Mouse (Mus musculus) hindbrain, embryonic 15.5 days (tissue): ENCODE measurements at regions not wholly inside any gene's neighbourhood (a gene's known extent, or its start where the extent isn't known, plus 50 kb on each side); places are given as distances from the start of the nearest gene placed in this dataset.

Experiments used
- ATAC-seq: fragments of 200-750 bp; cut with Nextera tagmentation; 2 replicates; pipeline ENCODE4 v1.8.0; 2017; ENCODE audit warnings: low read depth, moderate number of reproducible peaks, moderate TSS enrichment; ENCODE audit not compliant: low FRiP score
- H3K27ac ChIP-seq: fragments of 300-500 bp; sonication (generic); replicated peaks from 2 replicates; pipeline ENCODE4 v1.5.1; 2015; ENCODE audit warnings: mild to moderate bottlenecking, inconsistent platforms
- H3K27me3 ChIP-seq: fragments of 300-500 bp; sonication (generic); 2 replicates; pipeline ENCODE4 v1.6.1; 2015; ENCODE audit warnings: control low read depth, inconsistent platforms
- H3K36me3 ChIP-seq: fragments of 300-500 bp; sonication (generic); 2 replicates; pipeline ENCODE4 v1.6.1; 2015; ENCODE audit warnings: control low read depth, inconsistent platforms
- H3K4me1 ChIP-seq: fragments of 300-500 bp; sonication (generic); replicated peaks from 2 replicates; pipeline ENCODE4 v1.6.1; 2015; ENCODE audit warnings: control low read depth, inconsistent platforms
- H3K4me2 ChIP-seq: fragments of 300-500 bp; sonication (generic); 2 replicates; pipeline ENCODE4 v1.6.1; 2015; ENCODE audit warnings: moderate library complexity, mild to moderate bottlenecking, inconsistent platforms
- H3K4me3 ChIP-seq: fragments of 300-500 bp; sonication (generic); 2 replicates; pipeline ENCODE4 v1.5.1; 2015; ENCODE audit warnings: mild to moderate bottlenecking, inconsistent platforms
- H3K9ac ChIP-seq: fragments of 300-500 bp; sonication (generic); 2 replicates; pipeline ENCODE4 v1.6.1; 2015; ENCODE audit warnings: inconsistent platforms
- H3K9me3 ChIP-seq: fragments of 300-500 bp; sonication (generic); 2 replicates; pipeline ENCODE4 v1.6.1; 2016; ENCODE audit warnings: control low read depth, inconsistent platforms
- WGBS: fragments of 180-500 bp; shearing (Covaris S2); methylation state at CpG from one replicate; pipeline ENCODE4 v1.1.7; 2015; 5-methylcytosine and 5-hydroxymethylcytosine counted together

DNA sequence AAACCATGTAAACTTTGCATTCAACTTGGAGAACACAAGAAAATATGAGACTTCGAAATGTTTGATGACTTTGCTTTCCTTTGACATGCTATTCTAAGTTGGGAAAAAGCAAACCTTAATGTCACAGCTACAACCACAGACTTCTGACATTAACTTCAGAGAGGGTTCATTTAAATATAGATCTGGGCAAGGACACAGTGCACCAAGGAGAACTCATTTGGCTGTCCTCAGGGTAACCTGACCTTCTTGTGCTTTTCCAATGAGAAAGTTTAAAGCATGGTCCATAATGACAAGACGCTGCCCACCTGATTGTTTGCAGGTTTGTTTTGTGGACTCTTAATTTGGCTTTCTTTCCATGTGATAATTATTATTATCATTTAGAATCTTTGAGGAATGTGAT lies 143.1 kb upstream of the Adamts5 start:
- no peak for ATAC-seq
- no peak overlapping the region for H3K4me3 ChIP-seq
- 94% methylated on average over 2 of the region's 2 CpGs for WGBS

DNA sequence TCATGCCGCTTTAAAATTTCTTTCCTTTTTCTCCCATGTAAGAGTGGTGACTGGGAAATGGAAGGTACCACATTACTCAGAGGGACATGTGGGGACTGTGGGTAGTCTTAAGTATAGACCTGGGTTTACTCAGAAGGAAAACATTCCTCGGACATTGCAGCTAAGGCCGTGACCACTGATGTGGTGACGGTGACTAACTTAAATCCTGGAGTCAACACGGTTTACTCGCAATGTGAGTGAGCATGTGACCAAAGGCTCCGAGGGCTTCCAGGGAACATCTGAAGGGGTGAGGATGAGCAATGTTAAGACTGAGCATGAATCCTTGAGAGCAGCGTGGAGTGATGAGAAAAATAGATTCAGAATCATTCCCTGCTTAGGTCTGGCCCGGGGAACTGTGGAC lies 133.1 kb upstream of the Adamts5 start:
- no peak for ATAC-seq
- Histone ChIP-seq H3K27me3 (no peaks in the 10 kb centered on the region), H3K36me3 (no peaks in the 10 kb centered on the region), H3K9me3 (no peaks in the 10 kb centered on the region), H3K4me2 (no peak overlapping the region), H3K9ac (no peak overlapping the region), H3K27ac (no peak overlapping the region), H3K4me3 (no peak overlapping the region), H3K4me1 (no peaks in the 10 kb centered on the region)
- 92% methylated on average over 9 of the region's 9 CpGs for WGBS

More for the DNA sequence above, 143.1 kb upstream of the Adamts5 start:
- Histone ChIP-seq H3K36me3 (no peaks in the 10 kb centered on the region), H3K9ac (no peak overlapping the region), H3K27ac (no peak overlapping the region), H3K4me2 (no peak overlapping the region), H3K4me1 (no peaks in the 10 kb centered on the region), H3K27me3 (no peaks in the 10 kb centered on the region), H3K9me3 (no peaks in the 10 kb centered on the region)

DNA sequence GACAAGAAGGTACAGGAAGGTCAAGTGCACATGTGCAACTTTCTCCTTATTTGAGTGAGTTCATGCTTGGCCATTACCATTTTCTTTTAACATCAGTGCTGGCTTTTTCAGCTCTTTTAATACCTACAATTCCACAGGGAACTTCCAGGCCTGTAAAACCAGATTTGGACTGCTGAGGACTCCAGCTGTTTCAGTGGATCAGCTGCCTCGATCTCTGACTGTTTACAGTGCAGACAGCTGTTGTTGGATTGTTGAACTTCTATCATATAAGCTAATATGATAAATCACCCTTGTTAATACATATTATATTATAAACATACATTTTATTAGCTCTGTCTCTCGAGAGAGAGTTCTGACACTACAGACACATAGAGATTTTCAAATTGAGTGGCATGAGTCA lies 126.1 kb upstream of the Adamts5 start:
- H3K9ac ChIP-seq: no peak overlapping the region
- WGBS: 76% methylated on average over 2 of the region's 2 CpGs
- H3K36me3 ChIP-seq: no peaks in the 10 kb centered on the region
- H3K4me2 ChIP-seq: no peak overlapping the region
- H3K9me3 ChIP-seq: no peaks in the 10 kb centered on the region
- H3K27me3 ChIP-seq: no peaks in the 10 kb centered on the region
- no peak overlapping the region for H3K4me3 ChIP-seq
- ATAC-seq: no peak
- H3K27ac ChIP-seq: no peak overlapping the region
- no peaks in the 10 kb centered on the region for H3K4me1 ChIP-seq

DNA sequence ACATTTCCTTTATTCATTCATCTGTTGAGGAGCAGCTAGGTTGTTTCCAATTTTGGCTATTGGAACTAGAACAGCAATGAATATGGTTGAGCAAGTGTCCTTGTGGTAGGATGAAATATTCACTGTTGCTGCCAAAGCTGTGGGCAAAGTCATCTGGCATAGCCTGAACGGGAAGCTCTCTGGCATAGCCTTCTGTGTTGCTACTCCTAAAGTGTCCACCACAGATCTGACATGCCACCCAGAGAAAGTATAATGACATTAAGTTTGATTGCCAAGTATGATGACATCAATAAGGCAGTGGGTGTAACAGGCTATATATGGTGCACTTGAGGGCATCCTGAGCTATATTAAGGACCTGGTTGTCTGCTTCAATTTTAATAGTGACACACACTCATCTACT lies 113.7 kb upstream of the Adamts5 start:
- ATAC-seq: no peak

DNA sequence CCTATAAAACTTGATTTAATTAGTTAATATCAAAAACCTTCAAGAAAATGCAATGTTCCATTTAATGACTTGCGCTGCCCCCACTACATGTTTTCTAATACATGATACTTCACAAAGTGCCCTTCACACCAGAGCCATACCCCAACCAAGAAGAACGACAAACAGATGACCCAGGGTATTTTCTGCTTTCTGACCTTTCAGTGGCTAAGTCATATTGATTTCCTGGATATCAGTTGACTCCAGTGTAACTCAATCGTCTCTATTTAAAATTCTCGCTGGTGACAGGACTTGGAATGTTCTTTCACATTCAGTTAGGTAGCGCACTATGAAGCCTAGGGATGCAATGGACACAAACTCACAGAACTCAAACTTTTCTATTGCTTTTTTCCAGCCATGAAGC lies 109.4 kb upstream of the Adamts5 start:
- Histone ChIP-seq H3K4me1 (no peaks in the 10 kb centered on the region), H3K9me3 (no peaks in the 10 kb centered on the region), H3K9ac (no peak overlapping the region), H3K27me3 (no peaks in the 10 kb centered on the region), H3K36me3 (no peaks in the 10 kb centered on the region), H3K4me3 (no peak overlapping the region), H3K4me2 (no peak overlapping the region), H3K27ac (no peak overlapping the region)
- no peak for ATAC-seq
- 86% methylated on average over 5 of the region's 5 CpGs for WGBS

More for the DNA sequence above, 113.7 kb upstream of the Adamts5 start:
- Histone ChIP-seq H3K27ac (no peak overlapping the region), H3K4me2 (no peak overlapping the region), H3K9ac (no peak overlapping the region), H3K4me3 (no peak overlapping the region), H3K27me3 (no peaks in the 10 kb centered on the region), H3K9me3 (no peaks in the 10 kb centered on the region), H3K4me1 (no peaks in the 10 kb centered on the region), H3K36me3 (no peaks in the 10 kb centered on the region)
- WGBS: 87% methylated on average over 1 of the region's 1 CpGs

DNA sequence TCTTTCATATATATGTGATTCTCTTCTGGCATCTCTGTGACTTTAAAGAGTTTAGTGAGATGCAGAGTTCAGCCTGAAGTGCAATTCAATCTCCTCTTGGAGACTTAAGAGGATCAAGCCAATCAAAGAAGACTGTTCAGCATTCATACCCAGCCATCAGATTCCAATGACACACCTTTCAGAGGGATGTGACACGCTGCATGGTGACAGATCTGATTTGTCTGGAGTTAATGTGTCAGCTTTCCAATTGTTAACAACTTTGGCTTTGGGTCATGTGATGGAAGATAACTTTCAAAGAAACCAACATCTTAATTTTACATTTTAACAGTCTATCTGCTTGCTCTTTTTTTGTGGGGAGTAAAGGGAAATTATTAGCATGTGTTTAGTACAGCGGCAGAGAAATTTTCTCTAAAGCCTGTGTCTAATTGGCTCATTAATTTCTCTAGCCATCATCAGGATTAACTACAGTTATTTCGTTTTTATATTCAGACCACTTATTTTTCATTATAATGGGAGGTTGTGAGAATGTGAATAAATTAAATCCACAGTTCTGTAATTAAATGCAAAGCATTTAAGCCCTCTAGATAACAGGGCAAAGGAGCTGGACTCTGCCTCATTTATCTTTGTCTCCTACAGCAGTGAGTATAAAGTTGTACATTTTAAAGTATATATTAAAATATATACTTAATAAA lies 108.2 kb upstream of the Adamts5 start:
- no peaks in the 10 kb centered on the region for H3K9me3 ChIP-seq
- no peaks in the 10 kb centered on the region for H3K36me3 ChIP-seq
- no peak overlapping the region for H3K27ac ChIP-seq
- no peak overlapping the region for H3K4me3 ChIP-seq
- H3K4me1 ChIP-seq: no peaks in the 10 kb centered on the region
- H3K4me2 ChIP-seq: no peak overlapping the region
- whole genome bisulfite sequencing: 43% methylated on average over 3 of the region's 3 CpGs
- H3K9ac ChIP-seq: no peak overlapping the region
- no peak for ATAC-seq
- H3K27me3 ChIP-seq: no peaks in the 10 kb centered on the region

DNA sequence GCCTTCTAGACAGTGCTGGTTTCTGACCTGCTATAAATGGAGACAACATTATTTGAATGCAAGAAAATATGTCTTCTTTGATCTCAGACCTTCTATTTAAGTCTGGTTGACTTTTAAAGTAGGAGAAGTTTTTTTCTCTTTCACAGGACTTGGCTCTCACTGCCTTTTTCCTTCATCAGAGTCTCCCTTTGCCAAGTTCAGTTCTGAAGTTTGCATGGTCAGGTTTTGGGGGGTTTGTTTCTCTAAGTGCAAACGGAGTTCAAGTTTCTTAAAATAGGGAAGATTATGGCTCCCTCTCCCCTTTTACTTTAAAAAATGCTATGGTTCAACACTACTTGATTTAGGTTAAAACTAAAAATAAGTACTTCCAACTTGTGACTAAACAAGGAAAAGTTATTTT lies 106.2 kb upstream of the Adamts5 start:
- Histone ChIP-seq H3K4me3 (no peak overlapping the region), H3K9me3 (no peaks in the 10 kb centered on the region), H3K4me2 (no peak overlapping the region), H3K4me1 (no peaks in the 10 kb centered on the region), H3K36me3 (no peaks in the 10 kb centered on the region), H3K27ac (no peak overlapping the region), H3K9ac (no peak overlapping the region), H3K27me3 (no peaks in the 10 kb centered on the region)
- 81% methylated on average over 1 of the region's 1 CpGs for WGBS
- no peak for ATAC-seq

DNA sequence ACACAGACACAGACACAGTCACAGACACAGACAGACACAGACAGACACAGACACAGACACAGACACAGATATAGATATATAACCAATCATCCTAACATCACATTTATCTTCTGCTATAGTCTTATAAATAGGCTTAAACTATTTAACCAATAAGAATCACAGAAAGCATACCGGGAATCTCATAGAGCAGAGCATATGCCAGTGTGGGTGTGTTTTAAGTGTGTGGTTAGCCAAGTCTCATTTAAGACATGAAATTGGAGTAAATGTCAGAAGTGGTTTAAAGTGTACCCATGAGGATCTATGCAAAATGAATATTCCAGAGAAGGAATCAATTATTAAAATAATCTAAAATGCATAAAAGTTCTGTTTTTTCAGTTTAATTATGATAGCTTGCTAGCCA lies 99.2 kb upstream of the Adamts5 start:
- 90% methylated on average over 1 of the region's 1 CpGs for WGBS
- H3K4me3 ChIP-seq: no peak overlapping the region
- no peak for ATAC-seq

DNA sequence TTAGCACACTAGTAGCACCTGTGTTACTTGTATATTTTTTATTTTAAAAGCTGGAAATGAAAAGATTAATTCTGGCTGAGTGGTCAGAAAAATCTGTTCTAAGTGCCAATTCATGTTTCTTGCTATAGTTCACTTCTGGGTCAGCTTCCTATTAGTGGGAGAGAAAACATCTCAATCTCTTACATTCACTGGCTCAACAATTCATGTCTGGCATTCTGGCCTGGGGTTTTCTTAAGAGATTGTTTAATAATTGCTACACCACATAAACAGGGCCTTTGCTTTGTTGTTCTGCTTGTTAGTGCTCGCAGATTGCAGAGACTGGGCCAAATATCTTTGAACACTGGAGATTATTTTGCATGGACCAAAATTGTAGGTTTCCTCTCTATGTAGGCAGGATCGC lies 84.2 kb upstream of the Adamts5 start:
- WGBS: 75% methylated on average over 2 of the region's 2 CpGs
- Histone ChIP-seq H3K27ac (no peak overlapping the region), H3K9me3 (no peaks in the 10 kb centered on the region), H3K36me3 (no peaks in the 10 kb centered on the region), H3K4me2 (no peak overlapping the region), H3K4me3 (no peak overlapping the region), H3K9ac (no peak overlapping the region), H3K27me3 (no peaks in the 10 kb centered on the region), H3K4me1 (no peaks in the 10 kb centered on the region)
- ATAC-seq: no peak

More for the DNA sequence above, 99.2 kb upstream of the Adamts5 start:
- H3K9ac ChIP-seq: no peak overlapping the region
- no peak overlapping the region for H3K4me2 ChIP-seq
- H3K4me1 ChIP-seq: no peaks in the 10 kb centered on the region
- no peaks in the 10 kb centered on the region for H3K36me3 ChIP-seq
- H3K9me3 ChIP-seq: no peaks in the 10 kb centered on the region
- no peaks in the 10 kb centered on the region for H3K27me3 ChIP-seq
- H3K27ac ChIP-seq: no peak overlapping the region

DNA sequence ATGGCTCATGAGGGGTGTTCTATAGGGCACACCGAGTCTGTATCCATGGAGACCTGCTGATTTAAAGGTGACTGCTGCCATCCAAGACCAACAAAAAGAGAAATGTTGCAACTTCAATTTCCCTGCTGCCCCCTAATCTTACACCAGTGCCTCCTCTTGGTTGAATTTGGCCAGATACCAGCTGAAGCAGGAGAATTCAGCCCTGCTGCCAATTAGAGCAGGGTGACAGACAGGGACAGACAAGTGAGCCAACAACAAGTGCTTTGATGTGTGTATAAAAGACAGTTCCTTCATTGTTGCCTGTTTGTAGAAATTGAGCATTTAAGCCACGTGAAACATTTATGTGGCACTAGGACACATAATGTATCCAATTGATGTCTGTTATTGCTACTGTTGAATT lies 75.5 kb upstream of the Adamts5 start:
- Histone ChIP-seq H3K4me1 (no peaks in the 10 kb centered on the region), H3K27ac (no peak overlapping the region), H3K9me3 (no peaks in the 10 kb centered on the region), H3K27me3 (no peaks in the 10 kb centered on the region), H3K9ac (no peak overlapping the region), H3K36me3 (no peaks in the 10 kb centered on the region), H3K4me3 (no peak overlapping the region), H3K4me2 (no peak overlapping the region)
- no peak for ATAC-seq
- WGBS: 66% methylated on average over 2 of the region's 2 CpGs

DNA sequence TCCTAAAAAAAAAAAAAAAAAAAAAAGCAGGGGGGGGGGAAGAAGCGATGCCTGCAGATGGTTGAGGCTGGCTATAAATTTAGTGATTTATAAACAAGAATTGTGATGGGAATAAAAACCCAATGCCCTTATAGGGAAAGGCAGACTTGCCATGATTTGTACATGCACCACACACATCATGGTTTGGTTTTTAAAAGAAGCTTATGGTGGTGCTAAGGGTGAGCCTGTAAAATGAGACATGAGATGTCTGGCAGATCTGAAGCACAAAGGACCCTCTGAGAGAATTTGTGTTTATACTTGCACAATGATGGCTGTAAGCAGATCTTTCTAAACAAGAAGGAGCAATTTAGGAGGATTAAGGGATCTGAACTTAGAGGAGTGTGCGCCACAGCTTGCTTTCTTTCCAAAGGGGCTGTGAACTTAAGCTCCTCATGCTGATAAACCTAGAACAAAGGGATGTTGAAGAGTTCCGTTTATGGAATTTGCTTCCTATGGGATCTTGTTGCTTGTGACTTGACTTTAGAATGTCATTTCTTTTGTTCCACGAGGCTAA lies 65.3 kb upstream of the Adamts5 start:
- ATAC-seq: no peak
- 61% methylated on average over 4 of the region's 4 CpGs for WGBS

DNA sequence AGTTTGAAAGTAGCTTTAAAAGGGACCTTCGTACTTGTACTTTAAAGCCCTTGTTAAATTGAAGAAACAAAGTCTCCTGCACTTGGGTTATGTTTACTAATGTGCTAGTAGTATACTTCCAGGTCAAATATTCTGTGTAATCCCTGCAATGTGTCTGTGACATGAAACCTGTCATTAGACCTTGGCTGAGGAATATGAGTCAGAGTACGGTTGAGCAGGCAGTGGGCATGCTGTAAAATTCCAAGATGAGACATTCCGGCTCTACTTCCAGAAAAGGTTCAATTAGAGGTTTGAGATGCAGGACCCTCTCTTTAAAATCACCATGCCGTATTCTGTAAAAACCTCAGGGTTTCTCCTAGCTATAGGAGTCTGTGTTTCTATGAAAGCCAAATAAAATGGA lies 64.6 kb upstream of the Adamts5 start:
- Histone ChIP-seq H3K27me3 (no peaks in the 10 kb centered on the region), H3K9ac (no peak overlapping the region), H3K9me3 (no peaks in the 10 kb centered on the region), H3K4me3 (no peak overlapping the region), H3K36me3 (no peaks in the 10 kb centered on the region), H3K4me2 (no peak overlapping the region), H3K27ac (no peak overlapping the region), H3K4me1 (no peaks in the 10 kb centered on the region)
- no peak for ATAC-seq
- 92% methylated on average over 4 of the region's 4 CpGs for WGBS

More for the DNA sequence above, 65.3 kb upstream of the Adamts5 start:
- Histone ChIP-seq H3K4me3 (no peak overlapping the region), H3K4me2 (no peak overlapping the region), H3K27ac (no peak overlapping the region), H3K9ac (no peak overlapping the region), H3K36me3 (no peaks in the 10 kb centered on the region), H3K4me1 (no peaks in the 10 kb centered on the region), H3K9me3 (no peaks in the 10 kb centered on the region), H3K27me3 (no peaks in the 10 kb centered on the region)
